Mouse (Mus musculus): ENCODE data around the gene Gpr1.

The Gpr1 gene

DNA sequence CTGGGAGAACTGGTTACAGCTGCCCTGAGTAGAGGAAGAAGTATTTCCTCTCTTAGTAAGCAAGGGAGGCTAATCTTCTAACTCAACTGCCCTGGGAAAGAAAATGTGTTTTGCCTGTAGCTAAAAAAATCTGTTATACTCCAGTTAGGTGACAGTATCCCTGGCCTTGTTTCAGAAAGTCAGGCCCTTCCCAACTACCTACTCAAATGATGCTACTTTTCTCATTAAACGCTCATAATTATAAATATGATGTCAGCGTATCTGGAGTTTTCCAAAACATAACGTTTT lies at the start of gene Gpr1:
TSS of gene Gpr1 (minus strand) at position 273 of the 288 bp plus-strand sequence.
- no peak for DNase-seq

DNA sequence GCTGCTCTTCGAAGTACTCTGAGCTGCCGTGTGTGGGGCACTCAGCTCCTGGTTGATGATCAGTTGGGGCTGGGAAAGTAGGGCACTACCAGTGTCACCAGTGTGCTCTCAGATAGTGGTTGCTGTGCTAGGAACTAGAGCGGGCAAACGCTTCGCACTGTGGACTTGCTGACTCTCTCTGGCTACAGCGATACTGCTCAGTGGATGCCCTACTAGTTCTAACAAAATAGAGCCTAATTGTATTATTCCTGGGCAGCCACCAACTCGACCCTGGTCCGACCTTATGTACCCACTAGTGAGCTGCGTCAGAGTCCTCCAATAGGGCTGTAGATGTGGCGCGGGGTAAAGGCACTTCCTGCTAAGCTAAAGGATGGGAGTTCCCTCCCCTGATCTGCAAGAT lies 49.3 kb upstream of the Gpr1 start:
- DNase-seq: no peak

DNA sequence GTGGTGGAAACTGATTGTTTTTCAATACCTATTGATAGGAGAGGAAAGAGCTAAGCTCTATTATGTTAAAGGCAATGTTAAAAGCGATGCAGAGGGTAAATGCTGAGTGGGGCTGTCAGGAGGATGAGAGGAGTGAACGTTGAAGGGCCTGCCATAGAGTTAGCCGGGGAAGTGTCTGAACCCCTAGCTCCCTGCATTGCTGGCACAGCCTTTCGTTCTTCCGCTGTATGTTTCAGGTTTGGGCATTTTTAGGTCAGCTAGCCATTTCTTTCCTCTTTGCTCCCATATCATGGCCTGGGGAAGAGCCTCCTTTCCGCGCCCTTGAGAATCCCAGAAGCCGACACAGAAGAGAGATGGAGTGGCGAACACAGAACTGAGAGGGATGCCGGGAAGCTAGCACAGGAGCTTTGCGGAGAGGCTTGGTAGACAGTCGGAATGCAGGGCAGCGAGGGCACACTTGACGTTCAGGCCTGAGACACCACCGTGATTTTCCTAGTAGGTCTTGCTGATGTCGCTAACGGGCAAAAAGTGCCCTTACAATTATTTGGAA lies 46.8 kb upstream of the Gpr1 start:
- no peak for DNase-seq

DNA sequence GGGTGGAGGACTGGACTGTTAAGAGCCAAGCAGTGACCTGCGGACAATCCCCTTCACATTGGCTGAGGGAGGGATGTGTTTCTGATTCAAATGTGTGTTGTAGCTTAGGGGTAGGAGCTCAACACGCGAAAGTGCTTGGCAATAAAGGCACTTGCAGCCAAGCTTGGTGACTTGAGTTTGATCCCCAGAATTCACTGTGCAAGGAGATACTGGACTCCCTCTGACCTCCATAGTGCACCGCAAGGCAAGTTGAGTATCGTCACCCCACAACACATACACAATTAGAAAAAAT lies 46.3 kb upstream of the Gpr1 start:
- DNase-seq: no peak

DNA sequence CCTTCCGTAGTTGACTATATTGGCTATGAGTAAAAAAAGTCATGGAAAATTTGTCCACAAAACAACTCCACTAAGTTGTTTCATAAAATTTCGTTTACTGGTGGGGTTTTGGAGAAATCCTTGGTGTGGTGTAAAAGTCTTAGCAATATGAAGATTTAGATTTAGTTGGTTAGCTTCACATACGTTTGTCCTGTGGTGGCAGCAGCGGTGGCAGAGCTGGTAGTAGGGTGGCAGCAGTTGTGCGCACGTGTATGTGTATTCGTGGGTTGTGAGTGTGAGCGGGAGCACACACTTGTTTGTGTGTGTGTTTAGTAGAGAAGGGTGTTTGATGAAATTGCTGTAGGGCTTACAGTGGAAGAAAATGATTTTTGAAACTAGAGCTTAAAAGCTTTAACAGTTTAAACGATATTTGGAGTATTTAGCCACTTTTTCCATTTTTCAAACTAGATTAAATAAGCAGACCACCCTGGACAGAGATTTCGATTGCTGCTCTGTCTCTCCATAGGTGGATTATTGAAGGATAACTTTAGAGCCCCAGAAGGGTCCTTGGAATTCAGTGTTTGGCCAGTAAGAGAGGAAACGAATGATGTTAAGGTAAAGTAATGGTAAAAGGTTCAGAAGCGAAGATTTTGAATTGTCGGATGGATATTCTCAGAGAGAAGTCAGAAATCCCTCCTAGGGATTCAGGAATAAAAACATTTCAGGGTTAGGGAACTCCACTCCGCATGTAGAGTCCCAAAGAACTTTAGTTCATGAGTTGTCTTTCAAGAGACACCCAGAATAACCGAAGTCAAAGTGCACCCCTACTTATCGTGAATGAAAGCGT lies 45.8 kb upstream of the Gpr1 start:
- DNase-seq: no peak

DNA sequence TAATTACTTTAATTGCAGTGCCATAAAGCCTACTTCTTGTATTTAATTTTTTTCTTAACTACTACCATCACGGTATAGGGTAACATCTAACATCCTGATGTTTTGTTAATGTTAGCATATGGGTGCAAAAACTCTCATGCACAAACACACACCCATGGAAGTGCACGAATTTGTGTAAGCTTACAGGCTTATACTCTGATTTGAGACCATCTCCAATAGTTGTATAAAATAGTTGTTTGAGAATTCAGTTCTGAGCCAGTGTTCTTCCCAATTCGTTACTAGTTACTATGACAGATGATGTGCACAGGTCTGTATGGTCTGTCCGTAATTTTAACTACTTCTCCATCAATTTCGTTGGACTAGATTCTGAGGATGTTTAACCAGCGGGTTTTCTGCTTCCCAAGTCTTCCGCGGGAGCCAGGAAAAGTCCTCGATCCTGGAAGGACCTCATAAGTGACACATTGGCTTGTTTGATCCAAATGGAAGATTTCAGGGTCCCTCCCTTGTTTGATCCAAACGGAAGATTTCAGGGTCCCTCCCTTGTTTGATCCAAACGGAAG lies 45.0 kb upstream of the Gpr1 start:
- DNase-seq: no peak

DNA sequence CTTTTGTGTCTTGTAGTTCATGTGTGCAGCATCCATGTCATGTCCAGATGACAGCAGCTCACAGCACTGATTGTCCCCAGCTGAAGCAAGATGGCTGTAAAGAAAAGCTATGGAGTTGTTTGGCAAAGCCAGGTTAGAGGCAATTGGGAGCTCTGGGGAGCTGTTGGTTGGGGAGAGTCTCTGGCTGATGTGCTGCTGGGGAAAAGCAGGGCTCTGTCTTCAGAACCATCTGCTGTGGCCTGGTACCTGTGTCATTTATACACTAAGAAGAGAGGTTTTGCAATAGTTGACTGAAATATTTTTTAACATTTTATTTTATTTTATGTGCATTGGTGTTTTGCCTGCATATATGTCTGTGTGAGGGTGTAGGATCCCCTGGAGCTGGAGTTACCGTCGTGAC lies 44.2 kb upstream of the Gpr1 start:
- no peak for DNase-seq

DNA sequence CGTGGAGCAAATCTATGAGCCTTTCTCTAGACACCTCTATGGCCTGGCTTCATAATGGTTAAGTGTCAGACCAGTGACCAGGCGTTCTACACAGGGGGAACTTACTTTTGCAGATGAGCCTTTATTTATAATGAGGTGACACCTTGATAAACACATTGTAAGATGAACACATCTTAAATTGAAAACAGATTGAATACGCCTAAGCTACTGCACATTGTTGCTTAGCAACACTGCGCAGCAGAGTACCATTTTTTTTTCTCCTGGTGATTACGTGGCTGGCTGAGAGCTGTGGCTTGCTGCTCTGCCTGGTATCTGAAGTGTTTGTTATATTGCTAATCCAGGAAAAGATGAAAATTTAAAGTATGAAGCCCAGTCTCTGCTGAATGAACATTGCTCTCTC lies 41.7 kb upstream of the Gpr1 start:
- DNase-seq: no peak

DNA sequence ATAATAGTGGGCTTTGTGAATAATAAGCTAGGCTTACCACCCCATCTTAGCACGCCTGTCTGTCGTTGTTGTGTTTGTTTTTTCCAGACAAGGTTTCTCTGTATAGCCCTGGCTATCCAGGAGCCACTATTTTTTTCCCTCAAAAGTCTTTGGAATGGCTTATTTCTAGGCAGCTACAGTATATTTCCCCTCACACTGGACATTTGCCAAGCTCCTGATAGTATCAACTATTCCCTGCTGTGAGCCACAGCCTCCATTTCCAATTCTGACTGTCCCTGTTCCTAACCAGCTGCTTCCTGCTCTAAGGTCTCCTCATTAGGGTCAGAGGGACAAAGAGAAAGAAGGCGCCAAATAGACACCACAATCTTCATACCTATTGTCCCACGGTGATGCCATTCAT lies 40.8 kb upstream of the Gpr1 start:
- DNase-seq: no peak

DNA sequence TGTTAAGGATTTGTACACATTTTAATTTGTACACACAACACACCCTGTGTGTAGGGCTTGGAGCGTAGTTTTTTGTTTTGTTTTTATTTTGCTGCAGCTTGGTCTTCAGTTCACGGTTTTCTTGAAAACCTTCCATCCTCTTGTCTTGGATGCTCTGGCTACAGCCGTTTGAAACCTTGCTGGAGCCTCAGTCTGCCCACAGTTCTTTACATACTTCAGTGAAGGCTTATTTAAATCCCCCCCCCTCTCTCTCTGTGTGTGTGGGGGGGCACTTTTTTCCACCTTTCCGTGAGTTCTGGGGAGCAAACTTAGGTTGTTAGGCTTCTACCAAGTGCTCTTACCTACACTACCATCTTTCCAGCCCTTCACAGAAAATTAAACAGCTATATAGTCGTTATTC lies 38.9 kb upstream of the Gpr1 start:
- DNase-seq: no peak

DNA sequence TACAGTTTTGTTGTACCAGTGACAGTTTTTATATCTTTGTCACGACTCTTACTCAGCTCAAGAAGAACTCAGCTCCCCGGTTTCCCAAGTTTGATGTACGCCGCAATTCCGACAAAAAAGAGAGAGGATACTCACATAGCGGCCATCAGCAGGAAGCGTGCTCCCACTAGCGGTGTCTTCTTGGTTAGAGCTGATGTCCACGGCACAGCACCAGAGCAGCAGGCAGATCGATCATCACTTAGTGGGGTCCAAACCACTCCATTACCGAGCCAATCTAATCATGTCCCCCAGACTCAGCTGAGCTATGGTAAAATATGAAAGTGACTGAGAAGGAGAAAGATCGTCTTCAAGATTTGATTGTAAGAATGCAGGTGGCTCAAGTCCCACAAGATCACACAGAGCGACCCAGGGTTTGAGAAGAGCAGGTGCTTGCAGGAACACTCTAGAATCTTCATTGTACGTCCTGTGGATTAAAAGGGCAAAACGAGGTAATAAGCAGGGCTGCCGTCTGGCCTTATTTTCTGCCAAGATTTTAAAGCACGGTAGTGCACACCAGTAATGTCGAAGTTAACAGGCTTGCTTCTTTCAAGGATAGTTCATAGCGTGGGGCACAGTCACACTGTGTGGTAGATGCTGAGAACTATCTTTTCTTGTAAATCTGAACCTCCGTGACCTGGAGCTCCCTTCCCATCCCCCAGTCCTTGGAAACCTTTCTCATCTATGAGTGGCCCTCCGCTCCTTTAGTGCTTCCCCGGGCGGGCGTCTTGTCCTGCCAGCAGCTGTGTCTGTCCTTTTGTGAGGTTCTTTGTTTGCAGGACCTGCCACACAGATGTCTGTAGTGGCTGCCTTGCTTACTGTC lies 38.2 kb upstream of the Gpr1 start:
- no peak for DNase-seq

DNA sequence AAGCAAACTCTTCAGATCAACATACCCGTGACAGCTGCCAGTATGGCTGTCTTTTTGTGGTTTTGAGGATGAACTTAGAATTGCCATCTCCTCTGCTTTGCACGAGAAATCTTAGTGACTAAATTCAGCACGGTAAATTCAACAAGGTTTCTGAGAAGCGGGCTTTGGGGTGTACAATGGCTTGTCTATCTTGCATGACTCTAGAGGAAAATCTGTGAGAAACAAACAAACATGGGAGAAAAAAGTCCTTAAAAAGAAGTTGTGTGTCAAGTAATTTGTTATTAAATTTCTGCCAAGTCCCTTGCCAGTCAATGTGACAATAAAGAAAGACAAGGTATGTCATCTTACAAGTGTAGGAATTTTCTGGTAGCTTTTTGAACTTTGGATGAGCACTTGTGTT lies 34.9 kb upstream of the Gpr1 start:
- no peak for DNase-seq

DNA sequence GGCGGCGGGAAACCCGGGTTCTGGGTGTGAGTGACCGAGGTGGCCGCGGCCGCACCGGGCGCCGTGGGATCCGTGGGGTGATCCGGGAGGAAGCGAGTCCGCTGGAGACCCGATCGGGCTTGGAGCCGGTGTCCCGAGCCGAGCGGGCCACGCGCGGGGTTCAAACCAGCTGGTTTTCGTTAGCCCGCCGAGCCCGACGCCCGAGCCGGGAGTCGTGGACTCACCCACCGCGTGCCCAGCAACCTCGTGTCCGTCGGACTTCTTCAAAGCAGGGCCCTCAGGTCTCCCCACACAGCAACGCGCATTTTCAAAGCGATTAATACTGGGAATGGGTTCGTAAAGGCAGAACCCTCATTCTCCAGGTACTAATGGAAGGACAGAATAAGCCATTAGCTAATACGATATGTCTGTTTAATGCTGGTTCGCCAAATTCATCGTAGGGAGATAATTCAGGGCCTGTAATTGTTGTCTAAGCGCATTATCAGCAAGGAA lies 34.1 kb upstream of the Gpr1 start:
- DNase-seq: no peak

DNA sequence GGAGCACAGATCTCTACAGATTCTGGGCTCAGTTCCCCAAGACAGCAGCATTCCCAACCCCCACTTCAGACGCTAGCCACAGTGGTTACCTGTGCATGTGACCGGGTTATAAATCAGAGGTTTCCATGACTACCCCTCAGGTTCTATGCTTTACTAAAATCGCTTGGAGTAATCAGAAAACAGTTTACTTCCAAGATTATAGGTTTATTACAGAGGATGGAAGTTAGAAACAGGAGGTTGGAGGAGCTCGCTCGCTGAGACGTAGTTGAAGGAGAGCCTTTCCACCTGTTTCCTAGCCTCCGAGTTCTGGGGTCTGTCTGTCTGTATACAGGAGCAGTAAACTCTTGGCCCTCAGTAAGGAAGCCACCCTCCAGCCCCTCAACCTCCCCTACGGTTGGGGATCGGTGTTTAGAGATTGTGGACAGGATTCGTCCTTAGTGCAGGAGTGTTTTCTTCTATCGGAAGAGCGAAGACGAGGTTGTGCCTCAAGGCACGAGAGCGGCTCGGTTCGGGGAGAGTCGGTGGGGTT lies 33.6 kb upstream of the Gpr1 start:
- DNase-seq: no peak

DNA sequence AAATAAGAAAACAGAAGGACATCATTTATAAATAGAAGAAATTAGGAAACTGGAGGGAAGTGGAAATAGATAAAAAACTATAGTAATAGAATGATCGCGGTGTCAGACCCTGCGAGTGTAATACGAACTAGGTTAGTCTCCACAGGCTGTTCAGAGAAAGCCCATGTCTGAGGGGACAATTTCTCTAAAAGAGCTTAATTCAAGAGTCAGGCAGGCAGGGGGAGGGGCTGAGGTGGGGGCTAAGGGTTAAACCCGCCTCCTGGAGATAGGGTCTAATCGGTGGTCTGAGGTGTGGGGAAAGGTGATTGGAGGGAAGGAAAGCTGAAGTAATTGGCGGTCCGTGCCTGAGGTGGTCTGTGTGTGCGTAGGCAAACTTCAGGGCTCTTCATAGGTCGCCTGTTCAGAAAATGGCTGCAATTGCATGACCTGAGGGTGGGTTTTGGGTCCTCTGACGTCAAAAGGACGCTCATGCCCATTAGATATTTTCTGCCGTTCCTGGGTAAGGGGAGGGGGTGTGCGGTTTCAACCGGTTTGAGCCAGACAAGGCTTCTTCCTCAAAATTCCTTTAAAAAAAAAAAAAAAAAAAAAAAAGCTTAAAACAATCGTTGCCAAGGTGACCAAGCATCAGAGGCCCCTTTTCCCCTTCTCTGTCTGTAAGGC lies 32.6 kb upstream of the Gpr1 start:
- DNase-seq: no peak

DNA sequence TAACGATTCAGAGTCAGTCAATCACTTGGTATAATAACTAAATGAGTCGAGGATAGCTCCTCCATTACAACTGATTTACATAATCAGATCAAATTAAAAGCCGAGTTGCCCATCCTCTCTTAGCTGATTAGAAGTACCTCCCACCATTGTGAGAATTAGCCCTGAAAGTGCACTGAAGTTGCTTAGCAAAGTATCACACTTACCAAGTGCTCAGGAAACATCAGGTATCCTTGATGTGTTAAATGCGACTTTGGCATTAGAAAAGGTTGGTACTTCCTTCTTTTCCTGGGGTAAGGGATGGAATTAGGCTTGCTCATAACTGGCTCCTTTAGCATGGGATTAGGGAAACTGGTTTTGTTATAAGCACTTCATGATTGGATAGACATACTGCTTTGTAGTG lies 29.5 kb upstream of the Gpr1 start:
- DNase-seq: no peak

DNA sequence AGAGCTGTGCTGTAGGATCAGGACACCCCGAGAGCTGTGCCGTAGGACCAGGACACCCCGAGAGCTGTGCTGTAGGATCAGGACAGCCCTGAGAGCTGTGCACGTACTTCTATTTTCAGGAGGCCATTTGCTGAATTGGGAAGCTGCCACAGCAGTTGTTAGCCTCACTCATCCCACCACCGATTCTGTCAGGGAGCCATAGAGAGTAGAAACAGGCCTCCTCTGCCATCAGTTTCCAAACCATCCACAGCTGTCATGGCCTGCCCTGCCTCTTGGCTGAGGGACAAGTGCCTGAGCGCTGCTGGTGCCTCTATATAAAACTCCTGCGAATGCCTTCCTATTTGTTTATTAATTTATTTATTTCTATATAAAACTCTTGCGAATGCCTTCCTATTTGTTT lies 25.4 kb upstream of the Gpr1 start:
- DNase-seq: no peak

DNA sequence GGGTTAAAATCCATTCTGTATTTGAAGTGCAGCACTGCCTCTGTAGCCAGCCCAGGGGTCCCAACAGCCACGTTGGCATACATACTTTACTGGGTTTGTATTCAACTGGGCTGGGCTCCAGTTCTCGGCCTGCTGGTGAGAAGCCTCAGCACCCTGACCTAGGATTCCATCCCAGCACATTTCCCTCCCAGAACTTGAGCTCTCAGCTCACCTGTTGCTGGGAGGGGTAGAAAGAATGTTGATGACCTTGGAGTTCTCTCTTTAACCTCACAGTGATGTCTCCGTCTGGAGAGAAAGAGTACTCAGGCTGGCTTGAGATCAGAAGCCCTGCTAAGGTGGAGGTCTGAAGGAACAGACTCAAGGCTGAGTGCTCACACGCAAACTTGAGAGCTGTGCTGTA lies 25.0 kb upstream of the Gpr1 start:
- no peak for DNase-seq

DNA sequence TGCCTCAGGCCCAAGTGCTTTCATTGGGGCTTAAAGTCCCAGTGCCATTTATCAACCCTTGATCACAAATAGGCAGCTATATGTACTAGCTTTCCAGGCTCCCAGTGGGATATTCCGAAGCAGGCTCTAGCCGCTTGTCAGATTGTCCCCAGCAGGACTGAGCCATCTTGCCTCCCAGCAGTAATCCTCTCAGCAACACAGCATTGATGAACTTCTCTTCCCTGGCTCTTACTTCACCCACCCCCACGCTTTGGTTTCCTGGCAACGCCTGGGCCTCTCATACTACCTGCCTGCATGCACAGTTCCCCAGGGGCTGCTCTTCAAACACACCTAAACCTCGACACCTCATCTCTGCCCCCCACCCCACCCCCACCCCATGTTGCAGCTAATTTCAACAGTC lies 23.0 kb upstream of the Gpr1 start:
- DNase-seq: no peak

DNA sequence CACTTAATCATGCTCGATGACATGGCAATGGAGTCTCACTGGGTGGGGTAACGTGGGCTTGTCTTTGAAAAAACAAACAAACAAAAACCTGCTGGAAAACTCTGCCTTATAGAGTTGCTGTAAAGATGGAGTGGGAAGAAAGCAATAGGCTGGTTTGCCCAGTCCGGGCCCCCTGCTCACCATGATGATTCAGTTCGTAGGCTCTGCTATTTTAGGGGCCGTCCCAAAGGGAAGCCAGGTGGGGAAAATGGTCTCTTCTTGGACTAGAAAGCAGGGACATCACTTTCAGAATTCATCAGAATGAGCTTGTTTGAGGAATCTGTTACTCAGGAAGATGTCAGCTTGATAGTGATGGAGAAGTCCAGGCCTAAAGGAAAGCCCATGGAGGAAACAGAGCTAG lies 12.9 kb upstream of the Gpr1 start:
- DNase-seq: no peak

DNA sequence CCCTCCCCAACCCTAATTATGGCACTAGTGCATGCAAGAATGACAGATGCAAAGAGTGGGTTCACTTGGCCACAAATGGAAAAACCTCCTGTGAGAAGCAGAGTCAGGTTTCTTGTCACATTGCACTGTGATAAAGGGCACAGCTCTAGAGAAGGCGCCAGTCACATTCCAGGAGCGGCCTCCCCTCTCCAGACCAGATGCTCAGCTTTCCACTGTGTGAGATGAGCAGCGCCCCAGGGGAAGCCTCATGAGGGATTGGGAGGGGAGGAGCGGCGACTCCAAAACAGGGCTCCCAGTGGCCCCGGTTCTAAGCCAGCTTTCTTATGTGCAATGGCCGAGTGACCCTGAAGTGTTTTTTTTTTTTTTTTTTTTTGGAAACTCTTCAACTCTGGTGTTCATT lies 11.5 kb upstream of the Gpr1 start:
- no peak for DNase-seq

DNA sequence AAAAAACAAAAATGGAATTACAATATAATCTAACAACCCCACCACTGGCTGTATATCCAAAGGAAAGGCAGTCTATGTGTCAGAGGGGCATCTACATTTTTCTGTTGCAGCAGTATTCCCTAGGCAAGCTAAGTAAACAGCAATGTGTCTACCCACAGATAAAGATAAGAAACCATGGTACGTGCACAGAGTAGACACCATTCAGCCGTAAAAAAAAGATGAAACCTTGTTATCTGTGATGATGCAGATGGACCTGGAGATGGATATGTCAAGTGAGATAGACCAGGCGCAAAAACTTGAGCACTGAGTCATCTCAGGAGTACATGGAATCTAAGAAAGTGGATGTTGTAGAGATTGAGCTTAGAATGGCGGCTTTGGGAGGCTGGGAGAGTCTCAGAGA lies 10.7 kb upstream of the Gpr1 start:
- no peak for DNase-seq

DNA sequence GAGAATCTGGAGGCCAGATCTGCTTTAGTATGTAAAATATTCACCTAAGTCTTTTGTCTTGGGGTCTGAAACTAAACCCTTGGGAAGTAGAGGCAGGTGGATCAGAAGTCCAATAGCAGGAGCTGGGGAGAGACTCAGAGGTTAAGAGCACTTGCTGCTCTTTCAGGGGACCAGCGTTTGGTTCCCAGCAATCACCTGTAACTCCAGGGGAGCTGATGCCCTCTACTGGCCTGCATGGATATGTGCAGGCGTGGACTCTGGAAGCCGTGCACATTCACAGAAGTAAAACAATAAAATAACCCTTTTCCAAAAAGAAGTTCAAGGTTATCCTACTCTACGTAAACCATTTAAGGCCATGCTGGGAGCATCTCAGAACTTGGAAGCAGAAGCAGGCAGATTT lies 4.9 kb upstream of the Gpr1 start:
- no peak for DNase-seq

Data from lung, postnatal 14 days (tissue).